In the genomic region with DNA sequence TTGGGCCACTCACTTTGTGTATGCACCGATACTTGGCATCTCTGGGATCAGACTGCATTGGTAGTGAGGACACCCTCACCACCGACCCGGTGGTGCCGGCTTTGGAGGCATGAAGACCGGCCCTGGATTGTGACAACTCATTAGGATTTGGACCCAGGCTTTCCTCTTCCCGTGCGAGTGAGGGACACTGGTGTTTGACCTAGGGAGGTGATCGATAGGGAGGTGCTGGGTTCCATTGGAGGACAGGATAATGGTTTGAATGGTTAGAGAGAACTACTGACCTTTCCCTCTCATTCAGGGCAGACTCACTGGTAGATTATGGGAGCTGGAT, we compare ENCODE assay signal across 8 mouse cellular contexts. TPM values are rescaled to one million over a fixed set of nuclear protein-coding genes. Genes with fewer than 3 reads are reported as not detected.
DNase-seq lines count a peak whose midpoint lies in the region; ATAC-seq and TF ChIP-seq lines count a peak whose summit lies in the region.

No protein-coding gene starts in this region.

- H3K4me2 ChIP-seq in limb, embryonic 12.5 days: peak overlapping the region; percentile 83
- H3K4me2 ChIP-seq in stomach, embryonic 14.5 days (replicated peaks; ENCODE audit: low read depth, low read length): peak overlapping the region; percentile 67

- intact Hi-C loops in left cerebral cortex, postnatal 10 days (cut with DNase I): no loop called here

- peaks cover 7% of the 10 kb centered on the region; the same call in 1 of the 2 replicates for H3K4me1 ChIP-seq in cerebellum, adult 2 months (ENCODE audit: control insufficient read depth, insufficient read depth, low read length)
- peaks cover 77% of the 10 kb centered on the region for H3K4me1 ChIP-seq in megakaryocyte, embryonic 14.5 days
- H3K4me1 ChIP-seq in limb, embryonic 12.5 days (replicated peaks): peaks cover 32% of the 10 kb centered on the region
- peaks cover 27% of the 10 kb centered on the region; the same call in 1 of the 2 replicates for H3K4me1 ChIP-seq in stomach, embryonic 14.5 days (ENCODE audit: control insufficient read depth, insufficient read depth, low read length)

- no peak for ATAC-seq in megakaryocyte, adult 5-6 weeks (ENCODE audit: poor library complexity, severe bottlenecking)
- 0 out of 2 replicates have a peak, but pooled peaks have one; percentile 3 for ATAC-seq in limb, embryonic 12.5 days (ENCODE audit: insufficient number of reproducible peaks, insufficient read depth, low FRiP score, low TSS enrichment, low read depth)
- ATAC-seq in stomach, embryonic 14.5 days (ENCODE audit: insufficient number of reproducible peaks, insufficient read depth, low FRiP score, low read depth): no peak

- no peak for TF ChIP-seq CTCF in cerebellum, adult 2 months (IDR thresholded peaks at IDR 0.05; ENCODE audit: borderline replicate concordance, insufficient read depth, low read depth, low read length)

- H3K9ac ChIP-seq in limb, embryonic 12.5 days (replicated peaks): peak overlapping the region; percentile 90
- H3K9ac ChIP-seq in stomach, embryonic 14.5 days (replicated peaks; ENCODE audit: low read depth, low read length): peak overlapping the region; percentile 91

- H3K9me3 ChIP-seq in megakaryocyte, embryonic 14.5 days: no peaks in the 10 kb centered on the region
- no peaks in the 10 kb centered on the region for H3K9me3 ChIP-seq in limb, embryonic 12.5 days
- H3K9me3 ChIP-seq in stomach, embryonic 14.5 days (ENCODE audit: control insufficient read depth, low read depth, low read length): no peaks in the 10 kb centered on the region

- peak overlapping the region; percentile 48 for H3K27ac ChIP-seq in cerebellum, adult 2 months (ENCODE audit: insufficient read depth, low read length)
- H3K27ac ChIP-seq in limb, embryonic 12.5 days: peak overlapping the region; percentile 86
- peak overlapping the region; percentile 87 for H3K27ac ChIP-seq in stomach, embryonic 14.5 days (ENCODE audit: low read length)

- no peaks in the 10 kb centered on the region for H3K27me3 ChIP-seq in cerebellum, adult 2 months (ENCODE audit: control insufficient read depth, insufficient read depth, low read length)
- H3K27me3 ChIP-seq in megakaryocyte, embryonic 14.5 days (replicated peaks): no peaks in the 10 kb centered on the region
- H3K27me3 ChIP-seq in limb, embryonic 12.5 days: no peaks in the 10 kb centered on the region
- H3K27me3 ChIP-seq in stomach, embryonic 14.5 days (ENCODE audit: control insufficient read depth, insufficient read depth, low read length): no peaks in the 10 kb centered on the region

- no peak for TF ChIP-seq POLR2A in cerebellum, adult 2 months (IDR thresholded peaks at IDR 0.05; ENCODE audit: borderline replicate concordance, insufficient read depth, low read length)

- H3K4me3 ChIP-seq in cerebellum, adult 2 months (replicated peaks; ENCODE audit: insufficient read depth, low read depth, low read length): peak overlapping the region; percentile 67
- peak overlapping the region; percentile 98 for H3K4me3 ChIP-seq in megakaryocyte, embryonic 14.5 days (replicated peaks)
- H3K4me3 ChIP-seq in limb, embryonic 12.5 days (replicated peaks): peak overlapping the region; percentile 85
- H3K4me3 ChIP-seq in stomach, embryonic 14.5 days (ENCODE audit: low read depth, low read length): peak overlapping the region; percentile 90

- DNase-seq in cerebellum, adult 2 months: no peak
- no peak for DNase-seq in cerebellum, postnatal 10 days
- no peak for DNase-seq in layer of hippocampus, adult 9-11 months
- no peak for DNase-seq in left cerebral cortex, postnatal 10 days (ENCODE audit: extremely low spot score in 1 of 2, low spot score in 2 of 2)

- H3K36me3 ChIP-seq in megakaryocyte, embryonic 14.5 days (replicated peaks; ENCODE audit: low read length): peaks cover 18% of the 10 kb centered on the region
- H3K36me3 ChIP-seq in limb, embryonic 12.5 days: peaks cover 9% of the 10 kb centered on the region; the same call in 1 of the 2 replicates
- H3K36me3 ChIP-seq in stomach, embryonic 14.5 days (ENCODE audit: control insufficient read depth, insufficient read depth, low read length): no peaks in the 10 kb centered on the region

- under 1% methylated on average over 8 of the region's 8 CpGs for WGBS in cerebellum, adult 2 months
- WGBS in limb, embryonic 12.5 days: under 1% methylated on average over 8 of the region's 8 CpGs
- 2% methylated on average over 8 of the region's 8 CpGs for WGBS in stomach, embryonic 14.5 days

RNA-seq across cellular contexts. Expression of gene Mgrn1, which starts 0.6 kb away (rescaled TPM):
- polyA plus RNA-seq in cerebellum, adult 2 months (2012; rRNA removed): 243 and 248 TPM in 2 replicates
- polyA plus RNA-seq in megakaryocyte, embryonic 14.5 days (2012; ENCODE audit: insufficient read depth, low replicate concordance): 29.1 and 37.7 TPM in 2 replicates
- 30.4 and 33.0 TPM in 2 replicates for total RNA-seq in megakaryocyte, adult 5-6 weeks (2015)
- total RNA-seq in megakaryocyte, adult 5-6 weeks (2017): 32.1 and 41.0 TPM in 2 replicates
- 87.1 and 87.5 TPM in 2 replicates for polyA plus RNA-seq in limb, embryonic 12.5 days (2016; fragmentation: Nextera tagmentation; extraction: Ambion mirVana)
- 85.4 and 91.4 TPM in 2 replicates for polyA plus RNA-seq in stomach, embryonic 14.5 days (2014; fragmentation: Nextera tagmentation; extraction: Ambion mirVana)
- 100 to 1,000 TPM; 176 to 182 TPM for total RNA-seq in left cerebral cortex, postnatal 10 days (2021)

RNA-seq across cellular contexts. Expression of gene Ubald1, which starts 6.5 kb away (rescaled TPM):
- polyA plus RNA-seq in cerebellum, adult 2 months (2012; rRNA removed): 57.9 and 63.5 TPM in 2 replicates
- 336 and 551 TPM in 2 replicates for polyA plus RNA-seq in megakaryocyte, embryonic 14.5 days (2012; ENCODE audit: insufficient read depth, low replicate concordance)
- total RNA-seq in megakaryocyte, adult 5-6 weeks (2015): 32.1 and 34.6 TPM in 2 replicates
- total RNA-seq in megakaryocyte, adult 5-6 weeks (2017): 11.3 and 18.3 TPM in 2 replicates
- 31.5 and 35.3 TPM in 2 replicates for polyA plus RNA-seq in limb, embryonic 12.5 days (2016; fragmentation: Nextera tagmentation; extraction: Ambion mirVana)
- polyA plus RNA-seq in stomach, embryonic 14.5 days (2014; fragmentation: Nextera tagmentation; extraction: Ambion mirVana): 41.4 and 46.1 TPM in 2 replicates
- 10 to 100 TPM; 70.4 to 70.6 TPM for total RNA-seq in left cerebral cortex, postnatal 10 days (2021)

RNA-seq across cellular contexts. Expression of gene 4930562C15Rik, which starts 51.4 kb away (rescaled TPM):
- polyA plus RNA-seq in cerebellum, adult 2 months (2012; rRNA removed): 0.08 TPM in 1 of 2 replicates, not detected in the other
- polyA plus RNA-seq in megakaryocyte, embryonic 14.5 days (2012; ENCODE audit: insufficient read depth, low replicate concordance): not detected in 2 replicates
- not detected in 2 replicates for total RNA-seq in megakaryocyte, adult 5-6 weeks (2015)
- not detected in 2 replicates for total RNA-seq in megakaryocyte, adult 5-6 weeks (2017)
- polyA plus RNA-seq in limb, embryonic 12.5 days (2016; fragmentation: Nextera tagmentation; extraction: Ambion mirVana): 0.46 and 0.58 TPM in 2 replicates
- polyA plus RNA-seq in stomach, embryonic 14.5 days (2014; fragmentation: Nextera tagmentation; extraction: Ambion mirVana): 1.3 and 1.5 TPM in 2 replicates
- not detected for total RNA-seq in left cerebral cortex, postnatal 10 days (2021)

RNA-seq across cellular contexts. Expression of gene Nudt16l1, which starts 51.9 kb away (rescaled TPM):
- polyA plus RNA-seq in cerebellum, adult 2 months (2012; rRNA removed): 102 and 104 TPM in 2 replicates
- 13.9 and 30.1 TPM in 2 replicates for polyA plus RNA-seq in megakaryocyte, embryonic 14.5 days (2012; ENCODE audit: insufficient read depth, low replicate concordance)
- 16.7 and 22.9 TPM in 2 replicates for total RNA-seq in megakaryocyte, adult 5-6 weeks (2015)
- total RNA-seq in megakaryocyte, adult 5-6 weeks (2017): 10.2 and 14.0 TPM in 2 replicates
- polyA plus RNA-seq in limb, embryonic 12.5 days (2016; fragmentation: Nextera tagmentation; extraction: Ambion mirVana): 168 and 171 TPM in 2 replicates
- polyA plus RNA-seq in stomach, embryonic 14.5 days (2014; fragmentation: Nextera tagmentation; extraction: Ambion mirVana): 158 and 161 TPM in 2 replicates
- 10 to 100 TPM; 69.3 to 73.0 TPM for total RNA-seq in left cerebral cortex, postnatal 10 days (2021)
